Mouse (Mus musculus) megakaryocyte, embryonic 14.5 days (primary cell): ENCODE measurements around the gene Gpc6.

ENCODE experiments used
- FLI1 ChIP-seq: IDR thresholded peaks from 2 replicates; pipeline ENCODE4 v1.6.1; 2012; ENCODE audit warnings: low read length, inconsistent platforms, mixed read lengths
- GATA1 ChIP-seq: IDR thresholded peaks from 3 replicates; pipeline ENCODE4 v1.6.1; 2012; ENCODE audit warnings: mixed read lengths, low read length, inconsistent platforms, borderline replicate concordance

- TF ChIP-seq FLI1 (no peak), GATA1 (no peak)
These were observed 97.2 kb downstream of the Gpc6 start for GRCm38 (mm10) chr14:117022180-117022799.
